Mouse (Mus musculus) megakaryocyte progenitor cell, adult 5-6 weeks (primary cell): ENCODE data around the gene Prr12. TPM values are rescaled to one million over a fixed set of nuclear protein-coding genes. Genes with fewer than 3 reads are reported as not detected.
A peak's percentile ranks its signal among the peaks of the same experiment; 100 is the strongest.
"Not testable (repeated sequence)": the region's sequence is repeated elsewhere in the genome, so short reads cannot be mapped to it uniquely, and the experiment has no call there.

Source experiments
- ATAC-seq: replicated peaks from 2 replicates; pipeline ENCODE4 v1.8.0; 2016; ENCODE audit warnings: mild to moderate bottlenecking, moderate TSS enrichment, inconsistent platforms; ENCODE audit not compliant: poor library complexity
- total RNA-seq, 2 experiments: library from RNA; stranded (forward) in 1 of 2; stranded (reverse) in 1 of 2; fragments of 157-497, 149-512 nt in 1 of 2; fragments of 200-1000 nt in 1 of 2; gene quantifications; 2 replicates each; pipeline versions ENCODE4 v1.2.3 to v1.2.4; 2015 to 2017

Prr12 gene
- total RNA-seq (2015): 20.5 and 21.7 TPM in 2 replicates
- total RNA-seq (2017): 2.8 and 4.0 TPM in 2 replicates

GRCm38 (mm10) chr7:45052862-45053116 lies at the start of gene Prr12:
Prr12 (minus strand) TSS chr7:45052881.
- ATAC-seq: no peak

- no peak for ATAC-seq
Observed at GRCm38 (mm10) chr7:45102441-45102840, 49.8 kb upstream of the Prr12 start.

- no peak for ATAC-seq
Observed at GRCm38 (mm10) chr7:45100046-45100445, 47.4 kb upstream of the Prr12 start.

GRCm38 (mm10) chr7:45098541-45099240 lies 46.0 kb upstream of the Prr12 start:
- ATAC-seq: peak; percentile 51; the same call in 1 of the 2 replicates

GRCm38 (mm10) chr7:45097479-45097878 lies 44.8 kb upstream of the Prr12 start:
- no peak for ATAC-seq

- ATAC-seq: not testable (repeated sequence)
Observed at GRCm38 (mm10) chr7:45095965-45096364, 43.3 kb upstream of the Prr12 start.

GRCm38 (mm10) chr7:45095367-45095766 lies 42.7 kb upstream of the Prr12 start:
- no peak for ATAC-seq

- ATAC-seq: no peak
Observed at GRCm38 (mm10) chr7:45094121-45094520, 41.4 kb upstream of the Prr12 start.

- ATAC-seq: no peak
Observed at GRCm38 (mm10) chr7:45093516-45093905, 40.8 kb upstream of the Prr12 start.

GRCm38 (mm10) chr7:45092828-45093515 lies 40.3 kb upstream of the Prr12 start:
- no peak for ATAC-seq

- ATAC-seq: peak; percentile 87
Observed at GRCm38 (mm10) chr7:45092048-45092447, 39.4 kb upstream of the Prr12 start, which contains the start of gene Rcn3. Rcn3 (minus strand) TSS chr7:45092221.

GRCm38 (mm10) chr7:45091001-45091990 lies 38.6 kb upstream of the Prr12 start:
- ATAC-seq: peak; percentile 40

- ATAC-seq: peak; percentile 55
Observed at GRCm38 (mm10) chr7:45090251-45090977, 37.7 kb upstream of the Prr12 start.

- no peak for ATAC-seq
Observed at GRCm38 (mm10) chr7:45088597-45088996, 35.9 kb upstream of the Prr12 start.

- ATAC-seq: no peak
Observed at GRCm38 (mm10) chr7:45086084-45086483, 33.4 kb upstream of the Prr12 start.

GRCm38 (mm10) chr7:45083300-45083890 lies 30.7 kb upstream of the Prr12 start:
- ATAC-seq: no peak; the same call in 1 of the 2 replicates

- peak; percentile 61 for ATAC-seq
Observed at GRCm38 (mm10) chr7:45082401-45083299, 30.0 kb upstream of the Prr12 start.

GRCm38 (mm10) chr7:45081016-45081415 lies 28.3 kb upstream of the Prr12 start:
- ATAC-seq: no peak

- ATAC-seq: peak; percentile 65
Observed at GRCm38 (mm10) chr7:45079856-45080255, 27.2 kb upstream of the Prr12 start.
